Mouse (Mus musculus): ENCODE data around the gene Amotl1.

- TF ChIP-seq POLR2A (IDR thresholded peaks at IDR 0.05; ENCODE audit: low read depth, low read length) (no peak), CTCF (conservative IDR thresholded peaks at IDR 0.05; ENCODE audit: insufficient read depth, insufficient read length, low read depth, low read length) (no peak)
These were observed 29.6 kb downstream of the Amotl1 start for GRCm38 (mm10) chr9:14614931-14615880.

Measured in kidney, adult 2 months (tissue).